Mouse (Mus musculus) cerebellum, adult 2 months (tissue): Measurements from ENCODE around the gene Bin2. TPM values are rescaled to one million over a fixed set of nuclear protein-coding genes. Genes with fewer than 3 reads are reported as not detected.

Source experiments
- DNase-seq, 2 experiments: peaks; one replicate each; pipeline ENCODE4 v3.0.0; 2021
- H3K27ac ChIP-seq: fragments of 200-500 bp; 2 replicates; pipeline ENCODE4 v1.5.1; 2012; ENCODE audit warnings: low read length, control low read depth, inconsistent platforms; ENCODE audit not compliant: insufficient read depth
- H3K27me3 ChIP-seq: fragments of 200-500 bp; 2 replicates; pipeline ENCODE4 v1.6.1; 2012; ENCODE audit warnings: inconsistent platforms, mild to moderate bottlenecking, low read length, moderate library complexity; ENCODE audit not compliant: control insufficient read depth, insufficient read depth
- H3K4me1 ChIP-seq: fragments of 200-500 bp; 2 replicates; pipeline ENCODE4 v1.6.1; 2011; ENCODE audit warnings: low read length; ENCODE audit not compliant: control insufficient read depth, insufficient read depth
- H3K4me3 ChIP-seq: fragments of 200-500 bp; replicated peaks from 2 replicates; pipeline ENCODE3; 2011; ENCODE audit warnings: mild to moderate bottlenecking, low read depth, low read length, control low read depth; ENCODE audit not compliant: insufficient read depth
- CTCF ChIP-seq: fragments of 200-500 bp; IDR thresholded peaks from 2 replicates; pipeline ENCODE4 v1.5.1; 2011; ENCODE audit warnings: low read depth, mild to moderate bottlenecking, control low read depth, low read length, moderate library complexity, borderline replicate concordance; ENCODE audit not compliant: insufficient read depth
- POLR2A ChIP-seq: fragments of 200-500 bp; IDR thresholded peaks from 2 replicates; pipeline ENCODE4 v1.6.1; 2011; ENCODE audit warnings: low read length, control low read depth, borderline replicate concordance; ENCODE audit not compliant: insufficient read depth
- WGBS: fragments of 180-500 bp; shearing (Covaris S2); methylation state at CpG from one replicate; pipeline ENCODE4 v1.1.7; 2018; 5-methylcytosine and 5-hydroxymethylcytosine counted together
- polyA plus RNA-seq: library from polyadenylated mRNA; depleted of rRNA; stranded (reverse); fragments of >200 nt; gene quantifications from 2 replicates; pipeline ENCODE4 v1.2.3, GENCODE M21; 2012

The Bin2 gene
- polyA plus RNA-seq, 1 experiment = 4.1 TPM

- Histone ChIP-seq H3K27me3 (no peaks in the 10 kb centered on the region), H3K27ac (no peak within 1 kb of the TSS), H3K4me1 (no peaks in the 10 kb centered on the region), H3K4me3 (no peak within 1 kb of the TSS)
- no peak for TF ChIP-seq POLR2A
- no peak for TF ChIP-seq CTCF
- 76% methylated on average over 8 of the region's 8 CpGs for whole genome bisulfite sequencing
- no peak for DNase-seq
Measured at GRCm38 (mm10) chr15:100687430-100687971, 18.1 kb upstream of the Bin2 start, which contains the start of gene Cela1. Cela1 (minus strand) TSS chr15:100687921.

DNA sequence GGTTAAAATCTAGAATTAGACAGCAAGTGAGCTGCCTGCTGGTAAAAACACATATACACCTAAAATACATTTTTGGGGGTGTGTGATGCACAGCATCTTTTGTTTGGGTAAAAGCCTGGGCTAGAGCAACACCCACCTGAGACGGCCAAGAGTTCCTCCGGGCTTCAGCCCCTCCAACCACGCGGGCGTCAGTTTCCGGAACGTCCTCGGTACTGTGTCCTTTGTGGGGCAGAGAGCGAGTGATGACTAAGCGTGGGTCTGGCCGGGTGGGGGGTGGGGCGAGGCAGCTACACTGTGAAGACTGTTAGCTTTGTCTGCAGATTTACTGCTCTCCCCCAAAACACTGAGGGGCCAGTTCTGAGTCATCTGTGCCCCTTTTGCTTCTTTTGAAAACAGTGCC lies 17.6 kb upstream of the Bin2 start:
- no peak for DNase-seq
- 59% methylated on average over 12 of the region's 12 CpGs for WGBS
- Histone ChIP-seq H3K4me1 (no peaks in the 10 kb centered on the region), H3K27me3 (no peaks in the 10 kb centered on the region), H3K27ac (no peak overlapping the region), H3K4me3 (no peak overlapping the region)
- no peak for TF ChIP-seq CTCF
- TF ChIP-seq POLR2A = no peak

GRCm38 (mm10) chr15:100686434-100686833 lies 17.1 kb upstream of the Bin2 start:
- no peaks in the 10 kb centered on the region for H3K4me1 ChIP-seq
- H3K4me3 ChIP-seq = no peak overlapping the region
- H3K27me3 ChIP-seq = no peaks in the 10 kb centered on the region
- WGBS = 40% methylated on average over 6 of the region's 6 CpGs
- DNase-seq = no peak
- TF ChIP-seq POLR2A (no peak), CTCF (no peak)
- no peak overlapping the region for H3K27ac ChIP-seq

DNA sequence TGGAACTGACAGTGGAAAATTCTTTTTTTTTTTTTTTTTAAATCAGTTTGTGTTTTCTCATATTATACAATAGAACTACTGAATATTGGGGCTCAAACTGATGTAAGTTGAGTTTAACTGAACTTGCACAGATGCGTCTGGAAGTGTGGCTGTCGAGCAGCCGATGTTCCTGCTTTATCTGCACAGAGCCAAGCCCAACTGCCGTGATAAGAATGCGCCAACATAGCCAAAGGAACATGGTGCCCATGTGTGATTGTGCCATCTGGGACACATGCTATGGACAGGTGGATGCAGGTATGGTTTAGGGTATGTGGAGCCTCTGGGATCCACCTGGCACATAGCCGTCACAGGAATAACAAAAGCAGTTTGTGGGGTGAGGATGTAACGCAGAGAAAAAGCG lies 16.5 kb upstream of the Bin2 start:
- H3K4me1 ChIP-seq = no peaks in the 10 kb centered on the region
- no peak for DNase-seq
- H3K27ac ChIP-seq = no peak overlapping the region
- no peaks in the 10 kb centered on the region for H3K27me3 ChIP-seq
- TF ChIP-seq CTCF = no peak
- no peak for TF ChIP-seq POLR2A
- no peak overlapping the region for H3K4me3 ChIP-seq
- 71% methylated on average over 8 of the region's 8 CpGs for WGBS

DNA sequence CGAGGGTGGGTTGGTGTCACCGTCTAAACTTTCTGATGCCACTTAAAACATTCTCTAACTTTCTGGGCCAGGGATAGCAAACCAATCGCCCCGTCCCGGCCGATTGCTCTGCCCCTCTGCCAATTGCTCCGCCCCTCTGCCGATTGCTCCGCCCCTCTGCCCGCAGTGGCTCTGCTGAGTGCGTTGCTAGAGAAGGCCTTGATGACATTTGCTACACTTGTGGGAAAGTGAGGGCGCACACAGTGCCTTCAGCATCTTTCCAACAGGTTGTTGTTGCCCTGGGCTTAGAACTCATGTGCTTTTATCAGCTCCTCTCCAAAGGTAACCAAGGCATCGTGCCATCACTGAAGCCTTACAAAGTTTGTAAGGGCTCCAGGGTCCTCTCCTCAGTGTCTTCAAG lies 15.9 kb upstream of the Bin2 start:
- 22% methylated on average over 13 of the region's 13 CpGs for WGBS
- TF ChIP-seq POLR2A (no peak), CTCF (no peak)
- no peak overlapping the region for H3K27ac ChIP-seq
- H3K4me1 ChIP-seq = no peaks in the 10 kb centered on the region
- no peak for DNase-seq
- H3K27me3 ChIP-seq = no peaks in the 10 kb centered on the region
- no peak overlapping the region for H3K4me3 ChIP-seq

GRCm38 (mm10) chr15:100684450-100684849 lies 15.1 kb upstream of the Bin2 start:
- H3K4me1 ChIP-seq = no peaks in the 10 kb centered on the region
- DNase-seq = no peak
- WGBS = 62% methylated on average over 10 of the region's 10 CpGs

DNA sequence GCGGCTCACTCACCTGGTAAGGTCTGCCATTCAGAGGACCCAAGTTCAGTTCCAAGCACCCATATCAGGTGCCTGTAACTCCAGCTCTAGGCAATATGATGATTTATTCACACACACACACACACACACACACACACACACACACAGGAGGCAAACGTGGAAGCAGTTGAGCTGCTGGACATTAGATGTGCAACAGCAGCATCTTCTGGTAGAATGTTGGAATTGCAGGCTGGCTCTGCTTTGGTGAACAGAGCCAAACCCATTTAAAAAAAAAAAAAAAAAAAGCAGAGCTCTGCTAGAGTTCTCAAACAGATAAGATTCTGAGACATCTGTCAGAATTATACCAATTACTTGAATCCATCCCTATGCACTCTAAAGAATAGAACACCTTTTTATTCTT lies 13.7 kb upstream of the Bin2 start:
- DNase-seq = peak; percentile 68 to 77
- H3K27me3 ChIP-seq = no peaks in the 10 kb centered on the region
- no peaks in the 10 kb centered on the region for H3K4me1 ChIP-seq
- no peak overlapping the region for H3K4me3 ChIP-seq
- 48% methylated on average over 2 of the region's 2 CpGs for WGBS
- no peak overlapping the region for H3K27ac ChIP-seq
- TF ChIP-seq POLR2A (no peak), CTCF (peak; percentile 85)

More at GRCm38 (mm10) chr15:100684450-100684849, 15.1 kb upstream of the Bin2 start:
- TF ChIP-seq CTCF (no peak), POLR2A (no peak)
- Histone ChIP-seq H3K4me3 (no peak overlapping the region), H3K27me3 (no peaks in the 10 kb centered on the region), H3K27ac (no peak overlapping the region)

DNA sequence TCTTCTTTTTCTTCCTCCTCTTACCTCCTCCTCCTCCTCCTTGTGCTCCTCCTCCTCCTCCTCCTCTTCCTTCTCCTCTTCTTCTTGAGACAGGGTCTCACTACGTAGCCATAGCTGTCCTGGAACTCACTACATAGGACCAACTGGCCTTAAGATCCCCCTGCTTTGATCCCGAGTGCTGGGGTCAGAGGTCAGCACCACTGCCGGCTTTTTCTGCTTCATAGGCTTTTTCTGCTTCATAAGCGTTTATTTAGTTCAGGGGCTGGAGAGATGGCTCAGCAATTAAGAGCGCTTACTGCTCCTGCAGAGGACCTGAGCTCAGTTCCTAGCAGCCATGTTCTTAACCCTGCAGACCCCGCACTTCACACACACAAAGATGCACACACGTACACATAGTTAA lies 12.4 kb upstream of the Bin2 start:
- no peak for TF ChIP-seq CTCF
- TF ChIP-seq POLR2A = no peak
- WGBS = 51% methylated on average over 7 of the region's 7 CpGs

More for the DNA sequence above, 12.4 kb upstream of the Bin2 start:
- no peak overlapping the region for H3K27ac ChIP-seq
- H3K27me3 ChIP-seq = no peaks in the 10 kb centered on the region
- no peak for DNase-seq
- no peak overlapping the region for H3K4me3 ChIP-seq
- no peaks in the 10 kb centered on the region for H3K4me1 ChIP-seq
